Mouse (Mus musculus): ENCODE data around the gene Cyct. TPM values are rescaled to one million over a fixed set of nuclear protein-coding genes. Genes with fewer than 3 reads are reported as not detected.
A peak's percentile ranks its signal among the peaks of the same experiment; 100 is the strongest.

The Cyct gene
- total and polyA plus RNA-seq, 2 experiments: not detected

DNA sequence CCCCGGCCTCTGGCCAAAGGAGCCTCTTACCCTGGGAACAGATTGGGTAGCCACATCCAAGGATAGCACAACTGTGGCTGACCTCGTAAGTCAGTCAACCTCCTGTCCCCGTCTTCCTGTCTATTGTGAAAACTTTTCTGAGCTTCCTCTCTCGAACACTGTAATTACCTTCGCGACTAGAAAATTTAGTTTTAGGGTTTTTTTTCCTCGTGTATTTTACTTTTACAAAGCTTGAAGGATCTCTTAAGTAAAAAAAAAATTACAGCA is 10.3 kb upstream of the Cyct start:
- Histone ChIP-seq H3K79me2 (ENCODE audit: control insufficient read depth, insufficient read depth, low read length) (peaks cover 5% of the 10 kb centered on the region; the same call in 1 of the 2 replicates), H3K4me1 (ENCODE audit: control insufficient read depth, insufficient read depth, low read length) (peaks cover 2% of the 10 kb centered on the region; the same call in 1 of the 2 replicates), H3K27ac (replicated peaks; ENCODE audit: insufficient read depth, low read depth, low read length) (no peak overlapping the region), H3K9ac (ENCODE audit: low read depth, low read length) (peak overlapping the region; percentile 75), H3K36me3 (ENCODE audit: control insufficient read depth, insufficient read depth, low read length) (peaks cover 15% of the 10 kb centered on the region; the same call in 1 of the 2 replicates), H3K4me3 (ENCODE audit: insufficient read depth, low read depth, low read length) (peak overlapping the region; percentile 86), H3K27me3 (ENCODE audit: control insufficient read depth, insufficient read depth, low read length) (no peaks in the 10 kb centered on the region)
- TF ChIP-seq POLR2A (IDR thresholded peaks at IDR 0.05; ENCODE audit: extremely low read depth, insufficient read depth, low read length): no peak
- TF ChIP-seq CTCF (IDR thresholded peaks at IDR 0.05; ENCODE audit: low read depth, low read length): no peak
- 6% methylated on average over 7 of the region's 7 CpGs for WGBS
- DNase-seq (ENCODE audit: extremely low read depth, low read depth, low spot score): no peak

DNA sequence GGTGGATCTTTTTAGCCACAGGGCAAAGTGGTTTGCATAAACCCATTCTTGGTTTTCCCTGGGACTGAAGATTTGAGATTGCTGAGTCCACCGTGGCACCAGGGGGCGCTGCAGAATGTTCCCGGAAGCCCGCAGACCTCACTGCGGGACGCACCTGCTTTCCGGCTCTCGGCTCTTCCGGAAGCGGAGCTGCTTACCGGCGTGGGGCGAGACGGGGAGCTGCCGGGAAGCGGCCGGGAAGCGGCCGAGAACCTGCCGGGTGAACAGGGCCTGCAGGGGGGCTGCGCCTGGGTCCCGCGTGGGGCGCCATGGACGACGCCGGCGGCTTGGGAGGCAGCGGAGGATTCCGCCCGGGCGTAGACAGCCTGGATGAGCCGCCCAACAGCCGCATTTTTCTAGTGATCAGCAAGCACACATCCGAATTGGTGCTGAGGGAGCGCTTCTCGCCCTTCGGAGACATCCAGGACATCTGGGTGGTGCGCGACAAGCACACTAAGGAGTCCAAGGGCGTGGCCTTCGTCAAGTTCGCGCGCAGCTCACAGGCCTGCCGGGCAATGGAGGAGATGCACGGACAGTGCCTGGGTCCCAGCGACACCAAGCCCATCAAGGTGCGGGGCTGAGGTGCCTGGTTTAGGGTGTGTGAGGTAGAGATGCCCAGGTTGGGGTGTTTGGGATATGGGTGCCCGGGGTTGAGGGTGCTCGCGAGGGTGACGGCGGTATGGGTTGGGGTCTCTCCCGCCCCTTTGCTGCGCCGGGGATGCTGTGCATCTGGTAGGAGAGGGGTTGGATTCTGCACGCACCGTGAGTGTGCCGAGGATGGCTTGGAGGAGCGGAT is 9.8 kb upstream of the Cyct start, which contains the start of gene Rbm45:
Gene Rbm45 (plus strand): TSS at position 164 of the 835 bp plus-strand sequence.
- H3K27ac ChIP-seq (replicated peaks; ENCODE audit: insufficient read depth, low read depth, low read length): peak within 1 kb of the TSS; percentile 30; the same call in 1 of the 2 replicates
- peak; percentile 73 for DNase-seq (ENCODE audit: extremely low read depth, low read depth, low spot score)
- peaks cover 5% of the 10 kb centered on the region; the same call in 1 of the 2 replicates for H3K79me2 ChIP-seq (ENCODE audit: control insufficient read depth, insufficient read depth, low read length)
- peak within 1 kb of the TSS; percentile 86 for H3K4me3 ChIP-seq (ENCODE audit: insufficient read depth, low read depth, low read length)
- peaks cover 2% of the 10 kb centered on the region; the same call in 1 of the 2 replicates for H3K4me1 ChIP-seq (ENCODE audit: control insufficient read depth, insufficient read depth, low read length)
- 1% methylated on average over 61 of the region's 61 CpGs for WGBS
- peak within 1 kb of the TSS; percentile 75 for H3K9ac ChIP-seq (ENCODE audit: low read depth, low read length)
- peaks cover 11% of the 10 kb centered on the region; the same call in 1 of the 2 replicates for H3K36me3 ChIP-seq (ENCODE audit: control insufficient read depth, insufficient read depth, low read length)
- no peaks in the 10 kb centered on the region for H3K27me3 ChIP-seq (ENCODE audit: control insufficient read depth, insufficient read depth, low read length)
- TF ChIP-seq POLR2A (IDR thresholded peaks at IDR 0.05; ENCODE audit: extremely low read depth, insufficient read depth, low read length) (peak; percentile 35; the same call in 1 of the 2 replicates), CTCF (IDR thresholded peaks at IDR 0.05; ENCODE audit: low read depth, low read length) (peak; percentile 86)

DNA sequence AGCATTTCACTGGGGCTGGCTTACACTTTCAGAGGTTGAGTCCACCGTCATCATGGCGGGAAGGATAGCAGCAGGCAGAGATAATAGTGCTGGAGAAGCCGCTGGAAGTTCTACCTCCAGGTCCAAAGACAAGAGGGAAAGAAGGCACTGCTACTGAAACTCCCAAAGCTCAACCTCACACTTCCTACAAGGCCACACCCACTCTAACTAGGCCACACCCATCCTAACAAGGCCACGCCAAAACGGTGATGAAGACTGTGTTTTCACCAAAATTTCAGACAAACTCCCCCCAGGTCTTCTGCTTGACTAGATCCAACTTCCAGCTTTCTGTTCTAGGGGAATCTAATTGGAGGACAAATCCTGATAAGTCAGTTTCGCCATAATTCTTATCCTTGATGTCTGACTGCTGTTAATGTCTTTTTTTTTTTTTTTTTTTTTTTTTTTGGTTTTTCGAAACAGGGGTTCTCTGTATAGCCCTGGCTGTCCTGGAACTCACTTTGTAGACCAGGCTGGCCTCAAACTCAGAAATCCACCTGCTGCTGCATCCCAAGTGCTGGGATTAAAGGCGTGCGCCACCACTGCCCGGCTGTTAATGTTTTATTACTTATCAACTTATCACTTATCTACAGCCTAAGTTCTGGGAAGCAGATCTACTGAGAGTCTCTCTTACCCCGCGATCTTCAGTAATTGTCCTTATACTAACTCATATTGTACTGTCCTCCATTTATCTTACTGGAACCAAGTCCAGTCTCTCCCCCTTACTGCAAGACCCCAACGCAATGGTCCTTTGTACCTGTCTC is 8.8 kb upstream of the Cyct start:
- no peak overlapping the region for H3K9ac ChIP-seq (ENCODE audit: low read depth, low read length)
- H3K4me1 ChIP-seq (ENCODE audit: control insufficient read depth, insufficient read depth, low read length): peaks cover 2% of the 10 kb centered on the region; the same call in 1 of the 2 replicates
- no peaks in the 10 kb centered on the region for H3K27me3 ChIP-seq (ENCODE audit: control insufficient read depth, insufficient read depth, low read length)
- H3K79me2 ChIP-seq (ENCODE audit: control insufficient read depth, insufficient read depth, low read length): peaks cover 5% of the 10 kb centered on the region; the same call in 1 of the 2 replicates
- H3K27ac ChIP-seq (replicated peaks; ENCODE audit: insufficient read depth, low read depth, low read length): no peak overlapping the region
- no peak for TF ChIP-seq CTCF (IDR thresholded peaks at IDR 0.05; ENCODE audit: low read depth, low read length)
- TF ChIP-seq POLR2A (IDR thresholded peaks at IDR 0.05; ENCODE audit: extremely low read depth, insufficient read depth, low read length): no peak
- no peak for DNase-seq (ENCODE audit: extremely low read depth, low read depth, low spot score)
- H3K4me3 ChIP-seq (ENCODE audit: insufficient read depth, low read depth, low read length): no peak overlapping the region
- 71% methylated on average over 13 of the region's 13 CpGs for WGBS
- peaks cover 8% of the 10 kb centered on the region; the same call in 1 of the 2 replicates for H3K36me3 ChIP-seq (ENCODE audit: control insufficient read depth, insufficient read depth, low read length)

DNA sequence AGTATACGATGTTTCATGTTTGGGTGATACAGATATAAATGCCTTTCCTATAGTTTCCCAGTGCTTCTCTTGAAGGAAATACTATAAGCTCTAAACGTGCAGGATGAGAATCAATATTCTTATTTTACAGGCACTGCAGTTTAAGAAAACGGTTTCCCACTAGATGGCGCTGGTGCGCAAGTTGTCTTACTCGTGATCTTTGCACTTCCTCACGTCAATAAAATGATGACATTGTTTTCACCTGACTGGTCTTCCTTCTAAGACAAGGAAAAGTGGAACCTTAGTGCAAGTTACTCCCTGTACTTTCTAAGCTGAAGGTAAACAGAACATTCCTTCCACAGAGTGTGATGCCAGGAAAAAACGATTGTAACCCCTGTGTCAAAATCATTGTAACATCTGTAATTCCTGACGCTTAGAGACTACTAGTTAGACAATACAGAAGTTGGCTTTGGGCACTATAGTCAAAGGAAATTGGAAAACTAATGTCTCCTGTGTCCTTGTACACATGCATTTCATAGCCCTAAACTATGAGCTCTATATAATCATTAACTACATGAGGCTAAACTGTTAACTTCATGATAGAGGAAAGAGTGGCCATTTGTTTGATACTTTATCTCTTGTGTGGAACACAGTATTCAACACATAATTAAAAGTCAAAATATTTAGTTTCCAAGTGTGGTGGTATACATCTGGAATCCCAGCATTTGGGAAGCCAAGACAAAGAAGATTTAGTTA is 7.1 kb upstream of the Cyct start:
- TF ChIP-seq POLR2A (IDR thresholded peaks at IDR 0.05; ENCODE audit: extremely low read depth, insufficient read depth, low read length) (no peak), CTCF (IDR thresholded peaks at IDR 0.05; ENCODE audit: low read depth, low read length) (peak; percentile 59)
- Histone ChIP-seq H3K27ac (replicated peaks; ENCODE audit: insufficient read depth, low read depth, low read length) (no peak overlapping the region), H3K27me3 (ENCODE audit: control insufficient read depth, insufficient read depth, low read length) (no peaks in the 10 kb centered on the region), H3K36me3 (ENCODE audit: control insufficient read depth, insufficient read depth, low read length) (no peaks in the 10 kb centered on the region), H3K9ac (ENCODE audit: low read depth, low read length) (no peak overlapping the region), H3K4me1 (ENCODE audit: control insufficient read depth, insufficient read depth, low read length) (peaks cover 2% of the 10 kb centered on the region; the same call in 1 of the 2 replicates), H3K4me3 (ENCODE audit: insufficient read depth, low read depth, low read length) (peak overlapping the region; percentile 5; the same call in 1 of the 2 replicates), H3K79me2 (ENCODE audit: control insufficient read depth, insufficient read depth, low read length) (peaks cover 5% of the 10 kb centered on the region; the same call in 1 of the 2 replicates)
- 11% methylated on average over 9 of the region's 9 CpGs for WGBS
- DNase-seq (ENCODE audit: extremely low read depth, low read depth, low spot score): peak; percentile 82

DNA sequence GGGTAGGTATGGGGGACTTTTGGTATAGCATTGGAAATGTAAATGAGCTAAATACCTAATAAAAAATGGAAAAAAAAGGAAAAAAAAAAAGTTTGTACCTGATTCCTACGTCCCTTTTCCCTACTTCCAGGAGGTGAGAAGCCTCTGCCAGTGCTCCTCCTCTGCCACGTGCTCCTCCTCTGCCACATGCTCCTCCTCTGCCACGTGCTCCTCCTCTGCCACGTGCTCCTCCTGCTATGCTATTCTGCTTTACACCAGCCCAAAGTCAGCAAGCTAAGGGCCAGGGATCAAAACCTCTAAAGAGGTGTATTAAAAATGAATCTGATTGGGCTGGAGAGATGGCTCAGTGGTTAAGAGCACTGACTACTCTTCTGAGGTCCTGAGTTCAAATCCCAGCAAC is 5.6 kb upstream of the Cyct start:
- Histone ChIP-seq H3K36me3 (ENCODE audit: control insufficient read depth, insufficient read depth, low read length) (no peaks in the 10 kb centered on the region), H3K27ac (replicated peaks; ENCODE audit: insufficient read depth, low read depth, low read length) (no peak overlapping the region), H3K79me2 (ENCODE audit: control insufficient read depth, insufficient read depth, low read length) (peaks cover 5% of the 10 kb centered on the region; the same call in 1 of the 2 replicates), H3K9ac (ENCODE audit: low read depth, low read length) (no peak overlapping the region), H3K4me1 (ENCODE audit: control insufficient read depth, insufficient read depth, low read length) (peaks cover 2% of the 10 kb centered on the region; the same call in 1 of the 2 replicates), H3K27me3 (ENCODE audit: control insufficient read depth, insufficient read depth, low read length) (no peaks in the 10 kb centered on the region), H3K4me3 (ENCODE audit: insufficient read depth, low read depth, low read length) (no peak overlapping the region)
- TF ChIP-seq CTCF (IDR thresholded peaks at IDR 0.05; ENCODE audit: low read depth, low read length) (no peak), POLR2A (IDR thresholded peaks at IDR 0.05; ENCODE audit: extremely low read depth, insufficient read depth, low read length) (no peak)
- no peak for DNase-seq (ENCODE audit: extremely low read depth, low read depth, low spot score)
- 72% methylated on average over 4 of the region's 4 CpGs for WGBS

Data from liver, adult 2 months (tissue).